Mouse (Mus musculus) E14TG2a.4 (cell line): ENCODE results near the gene Trappc3.
A peak's percentile ranks its signal among the peaks of the same experiment; 100 is the strongest.

ENCODE experiments used
- CTCF ChIP-seq: conservative IDR thresholded peaks from 2 replicates; pipeline ENCODE4 v1.5.1; 2014; ENCODE audit warnings: low read length
- NANOG ChIP-seq: IDR thresholded peaks from 2 replicates; pipeline ENCODE4 v1.6.1; 2014; ENCODE audit warnings: borderline replicate concordance, low read length, mixed read lengths
- POU5F1 ChIP-seq: IDR thresholded peaks from 2 replicates; pipeline ENCODE4 v1.6.1; 2014; ENCODE audit warnings: low read length, borderline replicate concordance

DNA sequence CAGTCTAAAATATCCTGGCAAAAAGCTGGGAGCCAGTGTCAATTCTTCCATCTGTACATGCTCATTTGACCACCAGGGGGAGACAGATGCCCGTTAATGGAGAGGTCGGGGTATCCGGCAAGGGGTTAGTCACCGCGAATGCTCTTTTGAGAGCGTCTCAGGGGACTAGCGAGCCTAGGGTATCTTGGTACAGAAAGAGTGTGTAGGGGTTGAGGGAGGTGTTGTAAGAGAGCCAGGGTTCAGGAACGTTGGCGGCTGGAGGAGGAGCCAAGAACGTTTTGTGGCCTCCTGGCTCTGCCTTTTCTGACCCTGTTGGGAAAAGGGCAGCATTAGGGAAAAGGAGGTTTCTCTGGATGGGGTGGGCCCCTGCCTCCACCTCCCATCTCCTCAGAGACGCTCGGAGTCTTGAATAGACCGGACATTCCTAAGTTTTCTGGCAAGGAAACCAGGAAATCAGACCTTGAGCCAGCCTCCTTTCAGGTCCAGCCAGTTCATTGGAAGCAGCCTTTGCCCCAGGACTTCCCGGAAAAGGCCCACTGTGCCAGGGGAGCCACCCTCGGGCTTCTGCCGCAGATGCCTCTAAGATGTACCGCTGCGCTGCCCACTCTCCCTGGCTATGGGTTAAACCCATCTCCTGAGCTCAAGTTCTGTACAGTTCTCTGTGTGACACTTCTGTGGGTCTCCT is 34.9 kb upstream of the Trappc3 start:
- TF ChIP-seq CTCF, result peak; percentile 89
- TF ChIP-seq POU5F1, result no peak
- TF ChIP-seq NANOG, result no peak
